Mouse (Mus musculus) ES-Bruce4 (cell line): Measurements from ENCODE around the gene Snx10. TPM values are rescaled to one million over a fixed set of nuclear protein-coding genes. Genes with fewer than 3 reads are reported as not detected.

Experiments used
- H3K27ac ChIP-seq: 2 replicates; pipeline ENCODE4 v1.5.1; 2012; ENCODE audit warnings: low read length, inconsistent platforms; ENCODE audit not compliant: insufficient read depth
- H3K27me3 ChIP-seq: 2 replicates; pipeline ENCODE4 v1.6.1; 2012; ENCODE audit warnings: mild to moderate bottlenecking, low read length, inconsistent platforms; ENCODE audit not compliant: control insufficient read depth, poor library complexity, insufficient read depth, severe bottlenecking
- H3K36me3 ChIP-seq: 2 replicates; pipeline ENCODE4 v1.6.1; 2012; ENCODE audit warnings: inconsistent platforms, mild to moderate bottlenecking, low read length, moderate library complexity; ENCODE audit not compliant: control insufficient read depth, poor library complexity, insufficient read depth, severe bottlenecking
- H3K4me1 ChIP-seq: one replicate; pipeline ENCODE4 v1.8.1; 2011; ENCODE audit warnings: low read length; ENCODE audit not compliant: control insufficient read depth, insufficient read depth
- H3K4me3 ChIP-seq: 2 replicates; pipeline ENCODE4 v1.5.1; 2011; ENCODE audit warnings: low read depth, mild to moderate bottlenecking, low read length
- H3K9ac ChIP-seq: 2 replicates; pipeline ENCODE4 v1.6.1; 2012; ENCODE audit warnings: low read depth, mild to moderate bottlenecking, inconsistent platforms; ENCODE audit not compliant: poor library complexity, severe bottlenecking
- H3K9me3 ChIP-seq: replicated peaks from 2 replicates; pipeline ENCODE4 v1.6.1; 2012; ENCODE audit warnings: mild to moderate bottlenecking, low read length, inconsistent platforms; ENCODE audit not compliant: control insufficient read depth, poor library complexity, insufficient read depth, severe bottlenecking
- CTCF ChIP-seq: IDR thresholded peaks from one replicate; pipeline ENCODE4 v1.8.1; 2011; ENCODE audit warnings: low read depth, low read length
- EP300 ChIP-seq: IDR thresholded peaks from 2 replicates; pipeline ENCODE4 v1.6.1; 2011; ENCODE audit warnings: low read depth, low read length; ENCODE audit not compliant: insufficient read depth
- POLR2A ChIP-seq: IDR thresholded peaks from one replicate; pipeline ENCODE4 v1.8.1; 2011; ENCODE audit warnings: low read length; ENCODE audit not compliant: insufficient read depth
- polyA plus RNA-seq: library from polyadenylated mRNA; stranded (reverse); fragments of >200 nt; gene quantifications from 2 replicates; pipeline ENCODE4 v1.2.4, GENCODE M21; 2011; ENCODE audit warnings: low read depth; ENCODE audit not compliant: missing spikeins, insufficient read depth, insufficient read length

Gene Snx10
- polyA plus RNA-seq, 1 experiment, result 87.2 TPM

- Histone ChIP-seq H3K9ac (no peak overlapping the region), H3K27me3 (no peaks in the 10 kb centered on the region), H3K4me3 (no peak overlapping the region), H3K9me3 (no peaks in the 10 kb centered on the region), H3K36me3 (peaks cover 7% of the 10 kb centered on the region), H3K4me1 (no peaks in the 10 kb centered on the region), H3K27ac (no peak overlapping the region)
- TF ChIP-seq POLR2A, result no peak
- peak; percentile 55 for TF ChIP-seq CTCF
These were observed 62.3 kb downstream of the Snx10 start for GRCm38 (mm10) chr6:51585980-51586379.

GRCm38 (mm10) chr6:51587266-51587665 lies 63.6 kb downstream of the Snx10 start:
- Histone ChIP-seq H3K36me3 (peaks cover 2% of the 10 kb centered on the region; the same call in 1 of the 2 replicates), H3K9me3 (no peaks in the 10 kb centered on the region), H3K9ac (no peak overlapping the region), H3K4me1 (no peaks in the 10 kb centered on the region), H3K27ac (no peak overlapping the region), H3K4me3 (no peak overlapping the region), H3K27me3 (no peaks in the 10 kb centered on the region)
- no peak for TF ChIP-seq EP300
- TF ChIP-seq CTCF, result no peak
- TF ChIP-seq POLR2A, result no peak

- H3K4me3 ChIP-seq, result no peak overlapping the region
- no peak overlapping the region for H3K27ac ChIP-seq
- H3K36me3 ChIP-seq, result no peaks in the 10 kb centered on the region
- TF ChIP-seq POLR2A, result no peak
- TF ChIP-seq CTCF, result no peak
- no peak for TF ChIP-seq EP300
- H3K27me3 ChIP-seq, result no peaks in the 10 kb centered on the region
- H3K9me3 ChIP-seq, result no peaks in the 10 kb centered on the region
- H3K4me1 ChIP-seq, result no peaks in the 10 kb centered on the region
- no peak overlapping the region for H3K9ac ChIP-seq
These were observed 67.6 kb downstream of the Snx10 start for GRCm38 (mm10) chr6:51591264-51591663.

- H3K9me3 ChIP-seq, result no peaks in the 10 kb centered on the region
- H3K9ac ChIP-seq, result no peak overlapping the region
- no peak overlapping the region for H3K4me3 ChIP-seq
- H3K36me3 ChIP-seq, result no peaks in the 10 kb centered on the region
- H3K27ac ChIP-seq, result no peak overlapping the region
- H3K27me3 ChIP-seq, result no peaks in the 10 kb centered on the region
- no peaks in the 10 kb centered on the region for H3K4me1 ChIP-seq
- TF ChIP-seq EP300 (no peak), POLR2A (no peak), CTCF (no peak)
These were observed 68.1 kb downstream of the Snx10 start for GRCm38 (mm10) chr6:51591844-51592243.

GRCm38 (mm10) chr6:51592356-51593115 lies 68.8 kb downstream of the Snx10 start:
- Histone ChIP-seq H3K36me3 (no peaks in the 10 kb centered on the region), H3K4me1 (no peaks in the 10 kb centered on the region), H3K4me3 (peak overlapping the region; percentile 47), H3K27me3 (no peaks in the 10 kb centered on the region), H3K9me3 (no peaks in the 10 kb centered on the region), H3K9ac (no peak overlapping the region), H3K27ac (no peak overlapping the region)
- TF ChIP-seq POLR2A (no peak), EP300 (0 out of 2 replicates have a peak, but pooled peaks have one; percentile 30), CTCF (peak; percentile 93)

- Histone ChIP-seq H3K27ac (no peak overlapping the region), H3K9me3 (no peaks in the 10 kb centered on the region), H3K27me3 (no peaks in the 10 kb centered on the region), H3K36me3 (no peaks in the 10 kb centered on the region), H3K9ac (no peak overlapping the region), H3K4me3 (no peak overlapping the region), H3K4me1 (no peaks in the 10 kb centered on the region)
- TF ChIP-seq EP300 (no peak), CTCF (no peak), POLR2A (no peak)
These were observed 69.8 kb downstream of the Snx10 start for GRCm38 (mm10) chr6:51593446-51594035.
